Mouse (Mus musculus) midbrain, postnatal 0 days (tissue): ENCODE data around the gene Ank2. TPM values are rescaled to one million over a fixed set of nuclear protein-coding genes. Genes with fewer than 3 reads are reported as not detected.
"Not testable (repeated sequence)": the region's sequence is repeated elsewhere in the genome, so short reads cannot be mapped to it uniquely, and the experiment has no call there.

ENCODE experiments used
- ATAC-seq: fragments of 200-750 bp; cut with Nextera tagmentation; 2 replicates; pipeline ENCODE4 v1.8.0; 2017; ENCODE audit warnings: moderate number of reproducible peaks, mild to moderate bottlenecking, moderate TSS enrichment, moderate library complexity; ENCODE audit not compliant: low FRiP score
- DNase-seq: peaks from one replicate; pipeline ENCODE4 v3.0.0-alpha.2; 2015; ENCODE audit warnings: low spot score
- H3K27ac ChIP-seq: fragments of 300-500 bp; sonication (generic); 2 replicates; pipeline ENCODE4 v1.5.1; 2014; ENCODE audit warnings: low read depth, mild to moderate bottlenecking, low read length, mixed read lengths
- H3K27me3 ChIP-seq: fragments of 300-500 bp; sonication (generic); 2 replicates; pipeline ENCODE4 v1.6.1; 2014; ENCODE audit warnings: low read length, control low read depth, mixed read lengths; ENCODE audit not compliant: insufficient read depth
- H3K36me3 ChIP-seq: fragments of 300-500 bp; sonication (generic); 2 replicates; pipeline ENCODE4 v1.6.1; 2014; ENCODE audit warnings: low read length, control low read depth, mixed read lengths; ENCODE audit not compliant: insufficient read depth
- H3K4me1 ChIP-seq: fragments of 300-500 bp; sonication (generic); 2 replicates; pipeline ENCODE4 v1.6.1; 2014; ENCODE audit warnings: mild to moderate bottlenecking, control low read depth, antibody characterized with exemption, low read length, mixed read lengths; ENCODE audit not compliant: insufficient read depth
- H3K4me2 ChIP-seq: fragments of 300-500 bp; sonication (generic); 2 replicates; pipeline ENCODE4 v1.6.1; 2014; ENCODE audit warnings: low read depth, mild to moderate bottlenecking, low read length, mixed read lengths; ENCODE audit not compliant: poor library complexity, severe bottlenecking
- H3K4me3 ChIP-seq: fragments of 300-500 bp; sonication (generic); 2 replicates; pipeline ENCODE4 v1.5.1; 2014; ENCODE audit warnings: low read depth, mild to moderate bottlenecking, low read length, moderate library complexity
- H3K9ac ChIP-seq: fragments of 300-500 bp; sonication (generic); replicated peaks from 2 replicates; pipeline ENCODE4 v1.6.1; 2014; ENCODE audit warnings: mild to moderate bottlenecking, low read length, moderate library complexity, mixed read lengths; ENCODE audit not compliant: poor library complexity, severe bottlenecking
- H3K9me3 ChIP-seq: fragments of 300-500 bp; sonication (generic); 2 replicates; pipeline ENCODE4 v1.6.1; 2016; ENCODE audit warnings: low read length, control low read depth
- CTCF ChIP-seq: IDR thresholded peaks from 2 replicates; pipeline ENCODE4 v1.5.1; 2016; ENCODE audit warnings: antibody characterized with exemption, mild to moderate bottlenecking
- WGBS: fragments of 180-500 bp; shearing (Covaris S2); extraction: QIAGEN DNeasy Blood & Tissue Kit; methylation state at CpG from one replicate; pipeline ENCODE4 v1.1.7; 2014; 5-methylcytosine and 5-hydroxymethylcytosine counted together
- polyA plus RNA-seq: library from polyadenylated mRNA; unstranded; fragments of >200 nt; fragmentation: Nextera tagmentation; extraction: Ambion mirVana; gene quantifications from 2 replicates; pipeline ENCODE4 v1.2.1, GENCODE M21; 2015
- total RNA-seq: library from RNA; depleted of rRNA; stranded (reverse); fragments of >200 nt; gene quantifications from 2 replicates; pipeline ENCODE4 v1.2.3, GENCODE M21; 2014

Gene Ank2
- total and polyA plus RNA-seq, 2 experiments from 2014 or later = 200 to 623 TPM

DNA sequence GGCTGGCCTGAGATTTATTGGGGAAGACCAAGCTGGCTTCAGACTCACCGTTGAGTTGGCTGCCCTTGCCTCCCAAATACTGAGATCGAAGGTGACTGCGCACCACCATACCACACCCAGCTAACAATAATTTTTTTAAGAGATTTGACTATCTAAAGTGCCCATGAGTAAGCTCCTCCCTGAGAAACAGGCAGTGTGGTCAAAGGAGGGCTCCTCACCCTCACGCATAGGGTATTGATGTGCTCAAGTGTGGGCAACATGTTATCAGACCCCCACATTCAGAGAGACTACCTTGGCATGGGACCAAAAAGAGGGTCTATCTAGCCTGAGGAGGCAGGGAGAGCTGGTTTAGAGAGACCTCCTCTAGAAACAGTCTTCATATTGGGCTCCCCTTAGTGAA, 92.3 kb downstream of the Ank2 start:
- H3K4me3 ChIP-seq = peak overlapping the region; percentile 60
- no peaks in the 10 kb centered on the region for H3K27me3 ChIP-seq
- WGBS = 92% methylated on average over 4 of the region's 4 CpGs
- H3K9me3 ChIP-seq = no peaks in the 10 kb centered on the region
- no peak for ATAC-seq
- H3K4me2 ChIP-seq = peak overlapping the region; percentile 53
- H3K36me3 ChIP-seq = no peaks in the 10 kb centered on the region
- H3K9ac ChIP-seq = no peak overlapping the region
- DNase-seq = no peak
- TF ChIP-seq CTCF = no peak
- H3K27ac ChIP-seq = no peak overlapping the region
- H3K4me1 ChIP-seq = peaks cover 11% of the 10 kb centered on the region; the same call in 1 of the 2 replicates

DNA sequence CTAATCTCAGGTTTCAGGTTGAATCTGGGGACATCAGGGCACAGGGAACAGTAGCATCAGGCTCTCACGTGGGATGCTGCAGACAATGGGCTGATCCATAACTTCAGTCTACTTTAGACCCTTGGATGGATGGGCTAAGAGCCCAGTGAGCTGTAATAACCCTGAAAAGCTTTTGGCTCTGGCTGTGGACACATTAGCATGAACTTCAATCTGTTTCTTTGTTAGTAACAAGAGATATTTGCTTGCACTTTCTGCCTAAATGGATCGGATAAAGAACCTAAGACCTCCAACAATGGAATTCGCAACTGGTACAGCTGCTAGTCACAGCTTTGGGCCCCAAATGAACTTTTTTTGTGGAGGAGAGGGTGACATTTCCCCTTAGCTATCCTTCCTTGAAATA, 94.8 kb downstream of the Ank2 start:
- Histone ChIP-seq H3K27ac (no peak overlapping the region), H3K4me1 (peaks cover 11% of the 10 kb centered on the region; the same call in 1 of the 2 replicates), H3K36me3 (no peaks in the 10 kb centered on the region), H3K4me2 (no peak overlapping the region), H3K9ac (no peak overlapping the region), H3K27me3 (no peaks in the 10 kb centered on the region), H3K4me3 (no peak overlapping the region), H3K9me3 (no peaks in the 10 kb centered on the region)
- DNase-seq (peak; percentile 48), ATAC-seq (no peak)
- 32% methylated on average over 3 of the region's 3 CpGs for WGBS
- no peak for TF ChIP-seq CTCF

DNA sequence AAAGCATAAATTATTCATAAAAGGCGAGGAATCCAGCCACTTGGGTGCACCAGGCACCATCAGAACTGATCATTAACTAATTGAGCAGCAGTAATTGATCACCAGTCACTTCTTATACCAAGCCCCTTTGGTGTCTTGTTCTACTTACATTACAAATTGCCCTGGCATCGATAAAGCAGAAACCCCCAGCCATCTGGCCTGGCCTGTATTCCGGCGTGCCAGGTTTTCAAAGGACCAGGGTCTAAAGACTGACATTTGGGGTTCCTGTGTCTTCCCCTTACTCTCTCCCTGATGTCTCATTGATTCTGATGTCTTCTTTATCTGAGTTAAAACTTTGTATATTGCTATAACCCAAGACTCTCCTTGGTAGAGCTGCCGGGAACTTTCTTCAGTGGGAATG, 98.2 kb downstream of the Ank2 start:
- H3K36me3 ChIP-seq = no peaks in the 10 kb centered on the region
- 80% methylated on average over 5 of the region's 5 CpGs for WGBS
- ATAC-seq (no peak), DNase-seq (no peak)
- 0 out of 2 replicates have a peak, but pooled peaks cover 7% of the 10 kb centered on the region for H3K4me1 ChIP-seq
- H3K4me3 ChIP-seq = no peak overlapping the region
- H3K27me3 ChIP-seq = no peaks in the 10 kb centered on the region
- H3K4me2 ChIP-seq = no peak overlapping the region
- no peak overlapping the region for H3K9ac ChIP-seq
- no peak for TF ChIP-seq CTCF
- H3K9me3 ChIP-seq = no peaks in the 10 kb centered on the region
- H3K27ac ChIP-seq = 0 out of 2 replicates have a peak overlapping the region, but pooled peaks have one; percentile 38

DNA sequence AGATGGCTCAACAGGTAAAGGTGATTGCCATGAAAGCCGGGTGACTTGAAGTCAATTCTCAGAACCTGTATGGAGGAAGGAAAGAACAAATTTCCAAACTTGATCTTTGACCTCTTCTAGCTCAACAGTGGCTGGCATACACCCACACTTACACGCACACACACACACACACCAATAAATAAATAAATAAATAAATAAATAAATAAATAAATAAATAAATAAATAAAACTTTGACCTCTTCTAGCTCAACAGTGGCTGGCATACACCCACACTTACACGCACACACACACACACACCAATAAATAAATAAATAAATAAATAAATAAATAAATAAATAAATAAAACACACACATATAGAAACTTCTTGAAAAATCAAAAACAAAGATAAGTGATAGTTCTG, 98.7 kb downstream of the Ank2 start:
- not testable (repeated sequence) for H3K4me1 ChIP-seq, H3K9me3 ChIP-seq, H3K27me3 ChIP-seq, H3K4me3 ChIP-seq, H3K9ac ChIP-seq, DNase-seq, H3K27ac ChIP-seq, H3K4me2 ChIP-seq, H3K36me3 ChIP-seq
- peak; percentile 16; the same call in 1 of the 2 replicates for ATAC-seq
- WGBS = 92% methylated on average over 3 of the region's 3 CpGs

DNA sequence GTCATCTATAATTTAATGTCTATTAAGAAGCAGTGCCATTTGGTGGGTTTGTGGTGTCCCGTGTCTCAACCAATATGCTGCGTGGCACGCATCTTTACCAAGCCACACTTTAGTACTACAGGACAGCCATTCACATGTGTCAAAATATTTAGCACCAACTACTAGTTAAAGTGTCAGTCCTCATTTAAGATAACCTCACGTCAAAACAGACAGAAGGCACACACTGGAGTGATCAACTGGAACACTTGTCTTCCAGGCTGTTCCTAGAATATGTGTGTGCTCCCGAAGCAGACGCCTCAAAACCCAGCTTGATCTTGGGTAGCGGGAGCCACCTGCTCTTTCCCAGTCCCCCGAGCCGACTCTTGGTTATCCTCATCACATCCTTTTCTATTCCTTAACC, 101.4 kb downstream of the Ank2 start:
- Histone ChIP-seq H3K9ac (no peak overlapping the region), H3K27me3 (no peaks in the 10 kb centered on the region), H3K36me3 (no peaks in the 10 kb centered on the region), H3K4me3 (no peak overlapping the region), H3K27ac (no peak overlapping the region), H3K4me2 (no peak overlapping the region), H3K4me1 (no peaks in the 10 kb centered on the region), H3K9me3 (no peaks in the 10 kb centered on the region)
- WGBS = 97% methylated on average over 9 of the region's 9 CpGs
- DNase-seq (no peak), ATAC-seq (no peak)
- no peak for TF ChIP-seq CTCF

DNA sequence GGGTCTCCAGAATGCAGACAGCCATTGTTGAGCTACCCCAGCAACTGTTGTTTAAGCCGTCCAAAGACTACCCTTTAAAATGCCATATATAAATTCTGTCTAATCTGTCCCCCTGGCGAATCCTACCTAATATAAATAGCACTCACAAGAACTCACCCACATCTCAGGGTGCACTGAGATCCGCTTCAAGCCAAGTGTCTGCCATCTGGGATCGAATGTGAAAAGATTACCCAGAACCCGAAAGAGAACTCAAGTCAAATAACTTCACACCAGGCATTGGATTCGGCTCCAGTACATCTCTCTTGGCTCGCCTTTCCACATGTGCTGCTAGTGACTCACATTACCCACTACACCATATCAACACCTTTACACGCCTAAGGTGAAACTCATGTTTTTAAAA, 103.9 kb downstream of the Ank2 start:
- Histone ChIP-seq H3K9me3 (no peaks in the 10 kb centered on the region), H3K27me3 (no peaks in the 10 kb centered on the region), H3K36me3 (no peaks in the 10 kb centered on the region), H3K4me2 (no peak overlapping the region), H3K4me1 (no peaks in the 10 kb centered on the region), H3K27ac (no peak overlapping the region), H3K9ac (no peak overlapping the region), H3K4me3 (no peak overlapping the region)
- TF ChIP-seq CTCF = no peak
- no peak for ATAC-seq
- WGBS = 90% methylated on average over 8 of the region's 8 CpGs
- no peak for DNase-seq
